ENCODE assay signal across 8 mouse cellular contexts in the genomic region with DNA sequence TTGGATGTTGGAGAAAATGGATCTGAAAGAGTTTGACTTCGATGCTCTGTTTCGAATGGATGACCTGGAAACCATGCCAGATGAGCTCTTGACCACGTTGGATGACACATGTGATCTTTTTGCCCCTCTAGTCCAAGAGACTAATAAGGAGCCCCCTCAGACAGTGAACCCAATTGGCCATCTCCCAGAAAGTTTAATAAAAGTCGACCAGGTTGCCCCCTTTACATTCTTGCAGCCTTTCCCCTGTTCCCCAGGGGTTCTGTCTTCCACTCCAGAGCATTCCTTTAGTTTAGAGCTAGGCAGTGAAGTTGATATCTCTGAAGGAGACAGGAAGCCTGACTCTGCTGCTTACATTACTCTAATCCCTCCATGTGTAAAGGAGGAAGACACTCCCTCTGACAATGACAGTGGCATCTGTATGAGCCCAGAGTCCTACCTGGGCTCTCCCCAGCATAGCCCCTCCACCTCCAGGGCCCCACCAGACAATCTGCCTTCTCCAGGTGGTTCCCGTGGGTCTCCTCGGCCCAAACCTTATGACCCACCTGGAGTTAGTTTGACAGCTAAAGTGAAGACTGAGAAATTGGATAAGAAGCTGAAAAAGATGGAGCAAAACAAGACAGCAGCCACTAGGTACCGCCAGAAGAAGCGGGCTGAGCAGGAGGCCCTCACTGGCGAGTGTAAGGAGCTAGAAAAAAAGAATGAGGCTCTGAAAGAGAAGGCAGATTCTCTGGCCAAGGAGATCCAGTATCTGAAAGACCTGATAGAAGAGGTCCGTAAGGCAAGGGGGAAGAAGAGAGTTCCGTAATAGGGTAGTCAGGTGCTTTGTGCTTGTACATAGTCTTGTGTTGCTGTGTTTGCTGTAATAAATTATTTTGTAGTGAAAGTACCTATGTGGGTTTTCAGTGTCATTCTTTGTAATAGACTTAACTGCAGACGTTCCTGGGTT. TPM values are rescaled to one million over a fixed set of nuclear protein-coding genes. Genes with fewer than 3 reads are reported as not detected.
DNase-seq lines count a peak whose midpoint lies in the region; ATAC-seq and TF ChIP-seq lines count a peak whose summit lies in the region.

No protein-coding gene starts in this region.

- TF ChIP-seq CTCF in MEL (IDR thresholded peaks at IDR 0.05 in 2 of 3, conservative IDR thresholded peaks at IDR 0.05 in 1 of 3; ENCODE audit: control insufficient read depth in 1 of 3, insufficient read depth in 1 of 3, low read depth in 2 of 3, low read length in 3 of 3, poor library complexity in 1 of 3, severe bottlenecking in 1 of 3), result no peak
- no peak for TF ChIP-seq CTCF in heart, postnatal 0 days (IDR thresholded peaks at IDR 0.05; ENCODE audit: low read depth)

- peak overlapping the region; percentile 95 for H3K4me2 ChIP-seq in heart, embryonic 14.5 days (ENCODE audit: low read length)
- H3K4me2 ChIP-seq in heart, postnatal 0 days (ENCODE audit: low read depth, low read length), result peak overlapping the region; percentile 95
- H3K4me2 ChIP-seq in midbrain, embryonic 12.5 days (replicated peaks), result peak overlapping the region; percentile 96

- no peak for TF ChIP-seq EP300 in MEL (IDR thresholded peaks at IDR 0.05; ENCODE audit: low read depth in 1 of 2, low read length in 2 of 2)
- 0 out of 2 replicates have a peak, but pooled peaks have one; percentile 17 for TF ChIP-seq EP300 in heart, postnatal 0 days (IDR thresholded peaks at IDR 0.05; ENCODE audit: low read depth)

- peak in 1 of 2 experiments; percentile 27; a peak in 1 of 4 replicates for TF ChIP-seq POLR2A in MEL (IDR thresholded peaks at IDR 0.05; ENCODE audit: control insufficient read depth in 1 of 2, insufficient read depth in 1 of 2, low read depth in 1 of 2, low read length in 2 of 2, poor library complexity in 1 of 2)

- WGBS in heart, embryonic 14.5 days, result 61% methylated on average over 12 of the region's 12 CpGs
- 45% methylated on average over 12 of the region's 12 CpGs for WGBS in heart, postnatal 0 days
- WGBS in midbrain, embryonic 12.5 days, result 65% methylated on average over 12 of the region's 12 CpGs

- H3K4me3 ChIP-seq in heart, embryonic 14.5 days (ENCODE audit: control insufficient read depth in 1 of 2, insufficient read depth in 1 of 2, low read depth in 1 of 2, low read length in 2 of 2), result peak overlapping the region; percentile 97 to 100
- H3K4me3 ChIP-seq in MEL (ENCODE audit: control insufficient read depth in 1 of 2, insufficient read depth in 1 of 2, low read depth in 2 of 2, low read length in 2 of 2), result peak overlapping the region; percentile 73 to 79
- H3K4me3 ChIP-seq in heart, postnatal 0 days (ENCODE audit: low read depth, low read length), result peak overlapping the region; percentile 79
- H3K4me3 ChIP-seq in midbrain, embryonic 12.5 days, result peak overlapping the region; percentile 99

- H3K9me3 ChIP-seq in heart, embryonic 14.5 days (ENCODE audit: control insufficient read depth, low read length), result no peaks in the 10 kb centered on the region
- H3K9me3 ChIP-seq in MEL (replicated peaks; ENCODE audit: insufficient read depth, low read length), result no peaks in the 10 kb centered on the region
- no peaks in the 10 kb centered on the region for H3K9me3 ChIP-seq in heart, postnatal 0 days (replicated peaks; ENCODE audit: control insufficient read depth, low read length)
- no peaks in the 10 kb centered on the region for H3K9me3 ChIP-seq in midbrain, embryonic 12.5 days

- no peak for TF ChIP-seq RAD21 in MEL (IDR thresholded peaks at IDR 0.05; ENCODE audit: low read depth, low read length)

- H3K27ac ChIP-seq in heart, embryonic 14.5 days (replicated peaks in 1 of 2; ENCODE audit: control insufficient read depth in 1 of 2, insufficient read depth in 1 of 2, low read depth in 2 of 2, low read length in 2 of 2), result peak overlapping the region; percentile 81 to 99
- H3K27ac ChIP-seq in MEL (ENCODE audit: control insufficient read depth, low read depth, low read length), result peak overlapping the region; percentile 95
- peak overlapping the region; percentile 98 for H3K27ac ChIP-seq in heart, postnatal 0 days (ENCODE audit: low read depth)
- H3K27ac ChIP-seq in midbrain, embryonic 12.5 days (replicated peaks), result peak overlapping the region; percentile 98

- peaks cover 61% of the 10 kb centered on the region for H3K36me3 ChIP-seq in heart, embryonic 14.5 days (ENCODE audit: control insufficient read depth, insufficient read depth, low read length)
- H3K36me3 ChIP-seq in MEL (ENCODE audit: control insufficient read depth in 1 of 2, insufficient read depth in 2 of 2, low read length in 2 of 2), result peaks cover 7 to 11% of the 10 kb centered on the region in 2 experiments; a peak in 3 of 4 replicates
- peaks cover 34% of the 10 kb centered on the region for H3K36me3 ChIP-seq in heart, postnatal 0 days (replicated peaks; ENCODE audit: control insufficient read depth, insufficient read depth, low read length)
- H3K36me3 ChIP-seq in midbrain, embryonic 12.5 days, result peaks cover 52% of the 10 kb centered on the region

- peaks cover 12 to 32% of the 10 kb centered on the region in 2 experiments for H3K4me1 ChIP-seq in heart, embryonic 14.5 days (ENCODE audit: control insufficient read depth in 2 of 2, insufficient read depth in 2 of 2, low read length in 2 of 2)
- peaks cover 0 to 11% of the 10 kb centered on the region in 2 experiments; a peak in 2 of 4 replicates for H3K4me1 ChIP-seq in MEL (ENCODE audit: control insufficient read depth in 1 of 2, insufficient read depth in 2 of 2, low read length in 2 of 2)
- H3K4me1 ChIP-seq in heart, postnatal 0 days (ENCODE audit: control insufficient read depth, insufficient read depth), result peaks cover 21% of the 10 kb centered on the region; the same call in 1 of the 2 replicates
- H3K4me1 ChIP-seq in midbrain, embryonic 12.5 days, result peaks cover 36% of the 10 kb centered on the region

- DNase-seq in heart, adult 8-10 months (ENCODE audit: low spot score), result no peak
- DNase-seq in MEL (ENCODE audit: low read depth, low spot score), result peak; percentile 41
- DNase-seq in heart, postnatal 0 days (ENCODE audit: low spot score), result no peak
- no peak for DNase-seq in embryo, embryonic 10 days (ENCODE audit: low spot score)
- DNase-seq in urinary bladder, postnatal 25 days (ENCODE audit: low spot score), result no peak
- no peak for DNase-seq in right cerebral cortex, postnatal 14 days

- peak overlapping the region; percentile 100 for H3K9ac ChIP-seq in heart, embryonic 14.5 days (ENCODE audit: low read length)
- peak overlapping the region; percentile 93 for H3K9ac ChIP-seq in MEL (ENCODE audit: control insufficient read depth, low read depth, low read length, poor library complexity, severe bottlenecking)
- H3K9ac ChIP-seq in heart, postnatal 0 days (replicated peaks; ENCODE audit: low read depth, low read length), result peak overlapping the region; percentile 97
- peak overlapping the region; percentile 100 for H3K9ac ChIP-seq in midbrain, embryonic 12.5 days (replicated peaks)

- no peaks in the 10 kb centered on the region for H3K27me3 ChIP-seq in heart, embryonic 14.5 days (ENCODE audit: control insufficient read depth, insufficient read depth, low read length)
- H3K27me3 ChIP-seq in MEL (ENCODE audit: control insufficient read depth in 1 of 2, insufficient read depth in 2 of 2, low read length in 2 of 2), result no peaks in the 10 kb centered on the region
- no peaks in the 10 kb centered on the region for H3K27me3 ChIP-seq in heart, postnatal 0 days (ENCODE audit: control insufficient read depth, insufficient read depth, low read length)
- no peaks in the 10 kb centered on the region for H3K27me3 ChIP-seq in midbrain, embryonic 12.5 days

- peaks cover 24% of the 10 kb centered on the region for H3K79me2 ChIP-seq in MEL (ENCODE audit: control insufficient read depth, insufficient read depth, low read length, poor library complexity)

- ATAC-seq in heart, embryonic 14.5 days (ENCODE audit: insufficient number of reproducible peaks, insufficient read depth, low FRiP score, low read depth), result no peak
- ATAC-seq in heart, postnatal 0 days (ENCODE audit: insufficient read depth, low read depth), result no peak
- ATAC-seq in midbrain, embryonic 12.5 days (ENCODE audit: low FRiP score, low read depth), result no peak

RNA-seq across cellular contexts. Expression of gene Atf4, which starts 1.9 kb away (rescaled TPM):
- 69.6 and 71.5 TPM in 2 replicates for polyA plus RNA-seq in heart, embryonic 14.5 days (2014; fragmentation: Nextera tagmentation; extraction: Ambion mirVana)
- total RNA-seq in heart, adult 8-10 months (2022), result 10 to 100 TPM; 42.9 to 76.3 (median 65.9) TPM
- 351 and 459 TPM in 2 replicates for total RNA-seq in MEL (2012; rRNA removed)
- polyA plus RNA-seq in MEL (2012; ENCODE audit: insufficient read depth in 1 of 2, insufficient read length in 2 of 2, low read depth in 1 of 2, low replicate concordance in 2 of 2, missing spikeins in 1 of 2), result 100 to 1,000 TPM in 1 of 2 experiments, 10 to 100 TPM in 1; 85.1 to 444 TPM
- 122 and 128 TPM in 2 replicates for total RNA-seq in heart, postnatal 0 days (2014; rRNA removed; ENCODE audit: low replicate concordance)
- 63.5 and 65.0 TPM in 2 replicates for polyA plus RNA-seq in heart, postnatal 0 days (2015; fragmentation: Nextera tagmentation; extraction: Ambion mirVana)
- polyA plus RNA-seq in midbrain, embryonic 12.5 days (2016; fragmentation: Nextera tagmentation; extraction: Ambion mirVana), result 128 and 134 TPM in 2 replicates

RNA-seq across cellular contexts. Expression of gene Rps19bp1, which starts 7.2 kb away (rescaled TPM):
- polyA plus RNA-seq in heart, embryonic 14.5 days (2014; fragmentation: Nextera tagmentation; extraction: Ambion mirVana), result 41.5 and 45.9 TPM in 2 replicates
- 10 to 100 TPM; 13.2 to 16.5 (median 14.6) TPM for total RNA-seq in heart, adult 8-10 months (2022)
- total RNA-seq in MEL (2012; rRNA removed), result 59.7 and 78.9 TPM in 2 replicates
- 100 to 1,000 TPM in 1 of 2 experiments, not detected in 1; 155 TPM for polyA plus RNA-seq in MEL (2012; ENCODE audit: insufficient read depth in 1 of 2, insufficient read length in 2 of 2, low read depth in 1 of 2, low replicate concordance in 2 of 2, missing spikeins in 1 of 2)
- 13.7 and 21.6 TPM in 2 replicates for total RNA-seq in heart, postnatal 0 days (2014; rRNA removed; ENCODE audit: low replicate concordance)
- 34.7 and 35.8 TPM in 2 replicates for polyA plus RNA-seq in heart, postnatal 0 days (2015; fragmentation: Nextera tagmentation; extraction: Ambion mirVana)
- 56.5 and 60.7 TPM in 2 replicates for polyA plus RNA-seq in midbrain, embryonic 12.5 days (2016; fragmentation: Nextera tagmentation; extraction: Ambion mirVana)

RNA-seq across cellular contexts. Expression of gene AC140267.1, which starts 21.3 kb away (rescaled TPM):
- polyA plus RNA-seq in heart, embryonic 14.5 days (2014; fragmentation: Nextera tagmentation; extraction: Ambion mirVana), result not detected in 2 replicates
- 10 to 100 TPM in 1 of 4 experiments, 1 to 10 TPM in 3; 5.6 to 11.9 (median 8.0) TPM for total RNA-seq in heart, adult 8-10 months (2022)
- total RNA-seq in MEL (2012; rRNA removed), result not detected in 2 replicates
- 1 to 10 TPM in 1 of 2 experiments, not detected in 1; 1.9 TPM for polyA plus RNA-seq in MEL (2012; ENCODE audit: insufficient read depth in 1 of 2, insufficient read length in 2 of 2, low read depth in 1 of 2, low replicate concordance in 2 of 2, missing spikeins in 1 of 2)
- total RNA-seq in heart, postnatal 0 days (2014; rRNA removed; ENCODE audit: low replicate concordance), result not detected in 2 replicates
- polyA plus RNA-seq in heart, postnatal 0 days (2015; fragmentation: Nextera tagmentation; extraction: Ambion mirVana), result not detected in 2 replicates
- 4.1 TPM in 1 of 2 replicates, not detected in the other for polyA plus RNA-seq in midbrain, embryonic 12.5 days (2016; fragmentation: Nextera tagmentation; extraction: Ambion mirVana)

RNA-seq across cellular contexts. Expression of gene Mief1, which starts 23.1 kb away (rescaled TPM):
- polyA plus RNA-seq in heart, embryonic 14.5 days (2014; fragmentation: Nextera tagmentation; extraction: Ambion mirVana), result 27.6 and 28.1 TPM in 2 replicates
- 10 to 100 TPM; 27.0 to 30.7 (median 28.7) TPM for total RNA-seq in heart, adult 8-10 months (2022)
- total RNA-seq in MEL (2012; rRNA removed), result 35.4 and 41.5 TPM in 2 replicates
- polyA plus RNA-seq in MEL (2012; ENCODE audit: insufficient read depth in 1 of 2, insufficient read length in 2 of 2, low read depth in 1 of 2, low replicate concordance in 2 of 2, missing spikeins in 1 of 2), result 10 to 100 TPM in 1 of 2 experiments, not detected in 1; 34.6 TPM
- total RNA-seq in heart, postnatal 0 days (2014; rRNA removed; ENCODE audit: low replicate concordance), result 34.5 and 39.8 TPM in 2 replicates
- polyA plus RNA-seq in heart, postnatal 0 days (2015; fragmentation: Nextera tagmentation; extraction: Ambion mirVana), result 17.0 and 17.8 TPM in 2 replicates
- polyA plus RNA-seq in midbrain, embryonic 12.5 days (2016; fragmentation: Nextera tagmentation; extraction: Ambion mirVana), result 46.4 and 50.7 TPM in 2 replicates

RNA-seq across cellular contexts. Expression of gene Cacna1i, which starts 30.1 kb away (rescaled TPM):
- not detected in 2 replicates for polyA plus RNA-seq in heart, embryonic 14.5 days (2014; fragmentation: Nextera tagmentation; extraction: Ambion mirVana)
- total RNA-seq in heart, adult 8-10 months (2022), result under 1 TPM in 3 of 4 experiments, not detected in 1; 0.03 to 0.37 (median 0.14) TPM
- not detected in 2 replicates for total RNA-seq in MEL (2012; rRNA removed)
- not detected for polyA plus RNA-seq in MEL (2012; ENCODE audit: insufficient read depth in 1 of 2, insufficient read length in 2 of 2, low read depth in 1 of 2, low replicate concordance in 2 of 2, missing spikeins in 1 of 2)
- total RNA-seq in heart, postnatal 0 days (2014; rRNA removed; ENCODE audit: low replicate concordance), result not detected in 2 replicates
- polyA plus RNA-seq in heart, postnatal 0 days (2015; fragmentation: Nextera tagmentation; extraction: Ambion mirVana), result not detected in 2 replicates
- polyA plus RNA-seq in midbrain, embryonic 12.5 days (2016; fragmentation: Nextera tagmentation; extraction: Ambion mirVana), result 0.08 and 0.17 TPM in 2 replicates
